Mouse (Mus musculus) limb, embryonic 14.5 days (tissue): ENCODE results near the gene Tmem26. TPM values are rescaled to one million over a fixed set of nuclear protein-coding genes. Genes with fewer than 3 reads are reported as not detected.

Experiments
- ATAC-seq: fragments of 200-750 bp; cut with Nextera tagmentation; 2 replicates; pipeline ENCODE4 v1.8.0; 2017; ENCODE audit warnings: low read depth, moderate number of reproducible peaks, moderate TSS enrichment; ENCODE audit not compliant: low FRiP score
- DNase-seq: peaks from one replicate; pipeline ENCODE4 v3.0.0-alpha.2; 2015; ENCODE audit warnings: low spot score
- H3K27ac ChIP-seq: fragments of 300-500 bp; sonication (generic); replicated peaks from 2 replicates; pipeline ENCODE4 v1.5.1; 2014; ENCODE audit warnings: low read depth, mild to moderate bottlenecking, low read length, moderate library complexity, mixed read lengths
- H3K27me3 ChIP-seq: fragments of 300-500 bp; sonication (generic); 2 replicates; pipeline ENCODE4 v1.6.1; 2014; ENCODE audit warnings: low read length, mixed read lengths; ENCODE audit not compliant: control insufficient read depth, insufficient read depth
- H3K36me3 ChIP-seq: fragments of 300-500 bp; sonication (generic); 2 replicates; pipeline ENCODE4 v1.6.1; 2014; ENCODE audit warnings: mild to moderate bottlenecking, low read length, moderate library complexity, mixed read lengths; ENCODE audit not compliant: control insufficient read depth, insufficient read depth
- H3K4me1 ChIP-seq: fragments of 300-500 bp; sonication (generic); 2 replicates; pipeline ENCODE4 v1.6.1; 2014; ENCODE audit warnings: antibody characterized with exemption, low read length, mixed read lengths; ENCODE audit not compliant: control insufficient read depth, insufficient read depth
- H3K4me2 ChIP-seq: fragments of 300-500 bp; sonication (generic); replicated peaks from 2 replicates; pipeline ENCODE4 v1.6.1; 2014; ENCODE audit warnings: low read depth, mild to moderate bottlenecking, low read length, moderate library complexity; ENCODE audit not compliant: severe bottlenecking
- H3K4me3 ChIP-seq: fragments of 300-500 bp; sonication (generic); replicated peaks from 2 replicates; pipeline ENCODE4 v1.5.1; 2014; ENCODE audit warnings: low read length
- H3K9ac ChIP-seq: fragments of 300-500 bp; sonication (generic); 2 replicates; pipeline ENCODE4 v1.6.1; 2014; ENCODE audit warnings: mild to moderate bottlenecking, low read depth, low read length, moderate library complexity; ENCODE audit not compliant: severe bottlenecking
- H3K9me3 ChIP-seq: fragments of 300-500 bp; sonication (generic); 2 replicates; pipeline ENCODE4 v1.6.1; 2016; ENCODE audit warnings: low read length; ENCODE audit not compliant: control insufficient read depth
- POLR2A ChIP-seq: fragments of 200-500 bp; IDR thresholded peaks from 2 replicates; pipeline ENCODE4 v1.8.0; 2012; ENCODE audit warnings: inconsistent platforms, mild to moderate bottlenecking, moderate library complexity, borderline replicate concordance; ENCODE audit not compliant: insufficient read depth, insufficient read length; ENCODE audit errors: extremely low read depth
- WGBS: fragments of 180-500 bp; shearing (Covaris S2); extraction: QIAGEN DNeasy Blood & Tissue Kit; methylation state at CpG from one replicate; pipeline ENCODE4 v1.1.7; 2014; 5-methylcytosine and 5-hydroxymethylcytosine counted together
- polyA plus RNA-seq, 2 experiments: library from polyadenylated mRNA; depleted of rRNA in 1 of 2; stranded (reverse) in 1 of 2; unstranded in 1 of 2; fragments of >200 nt; fragmentation: Nextera tagmentation in 1 of 2; extraction: Ambion mirVana in 1 of 2; gene quantifications; 2 replicates each; pipeline versions ENCODE4 v1.2.1 to v1.2.3; 2012 to 2014

Tmem26 gene
- polyA plus RNA-seq, 2 experiments, result 29.4 to 59.6 TPM

- DNase-seq (peak; percentile 79), ATAC-seq (no peak; the same call in 1 of the 2 replicates)
- 28% methylated on average over 6 of the region's 6 CpGs for WGBS
Observed at GRCm38 (mm10) chr10:68782724-68783123, 59.3 kb downstream of the Tmem26 start.

DNA sequence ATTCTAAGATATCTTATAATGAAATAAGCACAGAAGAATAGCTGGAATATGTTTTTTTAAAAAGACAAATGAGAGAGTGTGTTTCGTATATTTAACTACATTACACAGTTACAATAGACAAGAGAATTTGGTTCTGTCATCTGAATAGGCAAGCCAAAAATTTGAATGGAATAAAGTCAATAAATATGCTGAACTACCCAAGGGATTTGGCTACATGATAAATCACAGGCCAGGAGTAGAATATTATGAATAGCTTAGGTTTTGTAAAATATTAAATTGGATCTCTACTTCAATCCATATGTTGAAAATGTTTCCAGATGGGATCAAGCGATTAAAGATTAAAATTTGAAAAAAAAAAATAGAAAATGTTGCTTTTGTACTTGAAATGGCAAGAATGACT is 60.4 kb downstream of the Tmem26 start:
- no peak for ATAC-seq
- H3K9ac ChIP-seq, result no peak overlapping the region
- DNase-seq, result peak; percentile 71
- no peaks in the 10 kb centered on the region for H3K27me3 ChIP-seq
- H3K4me1 ChIP-seq, result peaks cover 15% of the 10 kb centered on the region
- 58% methylated on average over 2 of the region's 2 CpGs for WGBS
- no peak overlapping the region for H3K4me3 ChIP-seq
- H3K27ac ChIP-seq, result no peak overlapping the region
- H3K4me2 ChIP-seq, result no peak overlapping the region
- no peak for TF ChIP-seq POLR2A
- no peaks in the 10 kb centered on the region for H3K9me3 ChIP-seq
- peaks cover 5% of the 10 kb centered on the region; the same call in 1 of the 2 replicates for H3K36me3 ChIP-seq

More at GRCm38 (mm10) chr10:68782724-68783123, 59.3 kb downstream of the Tmem26 start:
- H3K4me1 ChIP-seq, result peaks cover 15% of the 10 kb centered on the region
- no peaks in the 10 kb centered on the region for H3K27me3 ChIP-seq
- no peaks in the 10 kb centered on the region for H3K9me3 ChIP-seq
- H3K4me2 ChIP-seq, result no peak overlapping the region
- no peak overlapping the region for H3K4me3 ChIP-seq
- peaks cover 14% of the 10 kb centered on the region; the same call in 1 of the 2 replicates for H3K36me3 ChIP-seq
- H3K27ac ChIP-seq, result 0 out of 2 replicates have a peak overlapping the region, but pooled peaks have one; percentile 23
- no peak for TF ChIP-seq POLR2A
- no peak overlapping the region for H3K9ac ChIP-seq

DNA sequence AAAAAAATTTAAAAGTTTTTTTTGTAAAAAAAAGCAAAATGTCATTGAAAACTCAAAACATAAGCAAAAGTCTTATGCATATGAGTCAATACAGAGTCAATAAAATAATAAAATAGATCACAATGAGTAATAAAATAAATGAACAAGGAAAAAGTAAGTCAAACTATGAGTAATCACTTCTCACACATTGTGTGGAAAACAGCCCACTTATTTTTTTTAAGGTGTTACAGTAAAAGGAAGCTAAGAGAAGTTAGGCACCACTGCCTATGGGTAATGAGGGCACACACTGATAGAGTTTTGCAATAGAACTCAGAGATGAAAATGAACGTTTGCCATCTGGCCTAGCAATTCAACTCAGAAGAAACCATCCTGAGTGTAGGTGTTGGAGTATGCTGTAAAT is 61.0 kb downstream of the Tmem26 start:
- Histone ChIP-seq H3K4me2 (no peak overlapping the region), H3K4me3 (no peak overlapping the region), H3K27ac (no peak overlapping the region), H3K27me3 (no peaks in the 10 kb centered on the region), H3K9me3 (no peaks in the 10 kb centered on the region), H3K4me1 (peaks cover 15% of the 10 kb centered on the region), H3K36me3 (no peaks in the 10 kb centered on the region), H3K9ac (no peak overlapping the region)
- WGBS, result 79% methylated on average over 1 of the region's 1 CpGs
- ATAC-seq (no peak), DNase-seq (no peak)
- no peak for TF ChIP-seq POLR2A

- Histone ChIP-seq H3K4me2 (no peak overlapping the region), H3K4me1 (peaks cover 7% of the 10 kb centered on the region; the same call in 1 of the 2 replicates), H3K36me3 (no peaks in the 10 kb centered on the region), H3K9me3 (no peaks in the 10 kb centered on the region), H3K27me3 (no peaks in the 10 kb centered on the region), H3K4me3 (no peak overlapping the region), H3K27ac (no peak overlapping the region), H3K9ac (no peak overlapping the region)
- WGBS, result 15% methylated on average over 3 of the region's 3 CpGs
- ATAC-seq (no peak), DNase-seq (peak; percentile 47)
- no peak for TF ChIP-seq POLR2A
Observed at GRCm38 (mm10) chr10:68795466-68795865, 72.0 kb downstream of the Tmem26 start.

GRCm38 (mm10) chr10:68799883-68800282 is 76.4 kb downstream of the Tmem26 start:
- Histone ChIP-seq H3K9me3 (no peaks in the 10 kb centered on the region), H3K4me3 (no peak overlapping the region), H3K4me1 (peaks cover 7% of the 10 kb centered on the region; the same call in 1 of the 2 replicates), H3K27me3 (no peaks in the 10 kb centered on the region), H3K4me2 (no peak overlapping the region), H3K27ac (no peak overlapping the region), H3K36me3 (no peaks in the 10 kb centered on the region), H3K9ac (no peak overlapping the region)
- WGBS, result 38% methylated on average over 7 of the region's 7 CpGs
- ATAC-seq (no peak), DNase-seq (no peak)
- TF ChIP-seq POLR2A, result no peak

- no peak overlapping the region for H3K27ac ChIP-seq
- ATAC-seq, result no peak
- H3K9me3 ChIP-seq, result no peaks in the 10 kb centered on the region
- no peaks in the 10 kb centered on the region for H3K27me3 ChIP-seq
- H3K4me2 ChIP-seq, result 0 out of 2 replicates have a peak overlapping the region, but pooled peaks have one; percentile 3
- peaks cover 7% of the 10 kb centered on the region; the same call in 1 of the 2 replicates for H3K4me1 ChIP-seq
- H3K36me3 ChIP-seq, result no peaks in the 10 kb centered on the region
- no peak for TF ChIP-seq POLR2A
- DNase-seq, result no peak
- H3K9ac ChIP-seq, result no peak overlapping the region
- 42% methylated on average over 7 of the region's 7 CpGs for WGBS
- H3K4me3 ChIP-seq, result no peak overlapping the region
Observed at GRCm38 (mm10) chr10:68800339-68800738, 76.9 kb downstream of the Tmem26 start.
